Mouse (Mus musculus) myocyte (in vitro differentiated cells): ENCODE measurements around the gene Hsd3b2.

Source experiments
- CEBPB ChIP-seq: IDR thresholded peaks from 2 replicates; pipeline ENCODE4 v1.6.1; 2011; ENCODE audit warnings: mild to moderate bottlenecking, moderate library complexity; ENCODE audit not compliant: poor library complexity, insufficient read depth, severe bottlenecking
- E2F4 ChIP-seq: IDR thresholded peaks from one replicate; pipeline ENCODE4 v1.6.1; 2011; ENCODE audit warnings: mild to moderate bottlenecking, control low read depth, moderate library complexity; ENCODE audit not compliant: insufficient read depth
- MAX ChIP-seq: IDR thresholded peaks from one replicate; pipeline ENCODE4 v1.6.1; 2011; ENCODE audit warnings: low read depth, mild to moderate bottlenecking, control low read depth
- MYOD1 ChIP-seq, 3 experiments: IDR thresholded peaks; one replicate each; pipeline ENCODE4 v1.6.1; 2011; ENCODE audit warnings: control low read depth in 2 of 3, low read depth in 2 of 3, mild to moderate bottlenecking in 2 of 3, moderate library complexity in 1 of 3; ENCODE audit not compliant: insufficient read length in 2 of 3, control insufficient read depth in 1 of 3
- MYOG ChIP-seq, 3 experiments: IDR thresholded peaks; one replicate each; pipeline ENCODE4 v1.6.1; 2011; ENCODE audit warnings: control low read depth in 2 of 3, low read depth in 2 of 3, mild to moderate bottlenecking in 2 of 3; ENCODE audit not compliant: insufficient read length in 2 of 3, control insufficient read depth in 1 of 3, insufficient read depth in 1 of 3
- POLR2A ChIP-seq: IDR thresholded peaks from one replicate; pipeline ENCODE4 v1.6.1; 2011; ENCODE audit warnings: low read depth, mild to moderate bottlenecking, control low read depth, moderate library complexity; ENCODE audit not compliant: insufficient read length
- POLR2AphosphoS2 ChIP-seq: IDR thresholded peaks from one replicate; pipeline ENCODE4 v1.6.1; 2011; ENCODE audit warnings: low read depth, control low read depth; ENCODE audit not compliant: insufficient read length
- REST ChIP-seq: IDR thresholded peaks from one replicate; pipeline ENCODE4 v1.6.1; 2011; ENCODE audit warnings: mild to moderate bottlenecking, control low read depth, moderate library complexity; ENCODE audit not compliant: insufficient read depth, insufficient read length
- SRF ChIP-seq: IDR thresholded peaks from one replicate; pipeline ENCODE4 v1.6.1; 2011; ENCODE audit warnings: low read depth; ENCODE audit not compliant: control insufficient read depth, insufficient read length
- TCF12 ChIP-seq: IDR thresholded peaks from one replicate; pipeline ENCODE4 v1.6.1; 2011; ENCODE audit warnings: mild to moderate bottlenecking, control low read depth; ENCODE audit not compliant: poor library complexity, insufficient read depth, severe bottlenecking
- USF1 ChIP-seq: IDR thresholded peaks from one replicate; pipeline ENCODE4 v1.6.1; 2011; ENCODE audit warnings: low read depth, mild to moderate bottlenecking, control low read depth, moderate library complexity

GRCm38 (mm10) chr3:98734340-98734739 lies 10.0 kb upstream of the Hsd3b2 start:
- TF ChIP-seq TCF12 (no peak), POLR2A (no peak), USF1 (no peak), MAX (no peak), MYOD1 (IDR thresholded peaks at IDR 0.05; ENCODE audit: control insufficient read depth in 1 of 3, insufficient read length in 2 of 3, low read depth in 2 of 3) (no peak), POLR2AphosphoS2 (no peak), CEBPB (no peak), MYOG (IDR thresholded peaks at IDR 0.05; ENCODE audit: control insufficient read depth in 1 of 3, insufficient read depth in 1 of 3, insufficient read length in 2 of 3, low read depth in 2 of 3) (no peak), REST (no peak), SRF (no peak), E2F4 (no peak)
